Mouse (Mus musculus): ENCODE measurements around the gene Ap1m1.

- TF ChIP-seq CTCF (IDR thresholded peaks at IDR 0.05; ENCODE audit: insufficient read depth, low read length) (no peak), POLR2A (IDR thresholded peaks at IDR 0.05; ENCODE audit: borderline replicate concordance, extremely low read depth, low read depth, low read length) (no peak)
These were observed 30.8 kb downstream of the Ap1m1 start for GRCm38 (mm10) chr8:72270606-72271005.
